Mouse (Mus musculus): ENCODE data around the gene Dyrk1a. TPM values are rescaled to one million over a fixed set of nuclear protein-coding genes. Genes with fewer than 3 reads are reported as not detected.

Dyrk1a gene
- total and polyA plus RNA-seq, 3 experiments: 32.4 to 53.7 (median 40.4) TPM

GRCm38 (mm10) chr16:94525955-94526343 is 43.9 kb upstream of the Dyrk1a start:
- no peaks in the 10 kb centered on the region for H3K9me3 ChIP-seq (replicated peaks; ENCODE audit: low read length)

DNA sequence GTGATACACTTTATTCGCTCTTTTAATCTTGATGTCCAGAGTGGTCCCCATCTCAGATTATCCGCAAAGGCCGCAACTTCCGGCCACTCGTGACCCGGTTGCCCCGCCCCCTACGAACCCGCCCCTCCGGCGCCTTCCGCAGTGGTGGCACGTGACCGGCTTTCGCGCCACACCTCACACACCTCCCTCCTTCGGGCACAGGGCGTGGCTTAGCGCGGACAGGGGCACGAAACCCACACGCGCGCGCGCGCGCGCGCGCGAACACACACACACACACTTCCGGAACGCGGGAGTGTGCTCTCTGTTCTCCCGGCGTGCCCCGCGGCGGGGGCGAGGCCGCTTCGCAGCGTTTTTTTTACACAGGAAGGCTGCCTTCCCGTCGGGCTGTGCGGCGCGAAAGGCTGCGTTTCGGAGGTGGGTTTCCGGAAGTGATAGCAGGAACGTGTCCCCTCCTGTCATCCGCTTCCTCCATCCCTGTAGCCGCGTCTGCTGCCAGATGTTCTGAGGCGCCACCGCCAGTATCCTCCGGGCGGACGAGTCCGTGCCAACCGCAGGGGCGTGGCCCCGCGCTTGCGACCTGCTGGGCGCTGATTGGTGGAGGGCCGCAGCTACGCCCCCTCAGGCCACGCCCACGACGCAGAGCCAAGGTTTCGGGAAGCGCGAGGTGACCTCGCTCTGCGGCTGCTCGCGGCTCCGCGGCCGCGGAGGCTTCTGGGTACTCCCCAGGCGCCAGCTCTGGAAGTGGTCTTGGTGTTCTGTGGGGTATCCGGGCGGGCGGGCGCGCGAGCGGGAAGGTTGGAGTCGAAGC is 43.3 kb upstream of the Dyrk1a start, which contains the start of gene Vps26c:
Vps26c (minus strand) TSS at position 487 of the 808 bp plus-strand sequence.
- in situ Hi-C loops (cut with MboI; ENCODE audit: low pct_ligation_motif_present, low pct_unique_long_range_greater_than_20kb, low sequenced_read_pairs): no loop called here
- peak; percentile 99 for DNase-seq (ENCODE audit: extremely low read depth)
- TF ChIP-seq RAD21 (IDR thresholded peaks at IDR 0.05; ENCODE audit: low read depth, low read length) (no peak), EP300 (IDR thresholded peaks at IDR 0.05; ENCODE audit: low read length) (no peak), MXI1 (IDR thresholded peaks at IDR 0.05; ENCODE audit: low read depth, low read length) (peak; percentile 85), ELF1 (IDR thresholded peaks at IDR 0.05; ENCODE audit: low read depth, low read length) (peak; percentile 94), SMC3 (IDR thresholded peaks at IDR 0.05; ENCODE audit: low read depth, low read length) (peak; percentile 10), PAX5 (IDR thresholded peaks at IDR 0.05; ENCODE audit: low read length) (no peak), NELFE (IDR thresholded peaks at IDR 0.05; ENCODE audit: low read depth, low read length) (peak; percentile 99), HCFC1 (IDR thresholded peaks at IDR 0.05; ENCODE audit: low read depth, low read length) (peak; percentile 88), ZC3H11A (IDR thresholded peaks at IDR 0.05; ENCODE audit: low read depth, low read length) (no peak), JUN (IDR thresholded peaks at IDR 0.05; ENCODE audit: insufficient read depth, low read depth, low read length) (no peak), CHD2 (IDR thresholded peaks at IDR 0.05; ENCODE audit: low read length) (peak; percentile 63), KAT2A (IDR thresholded peaks at IDR 0.05; ENCODE audit: insufficient replicate concordance, low read length) (peak; percentile 77; the same call in 1 of the 2 replicates), NRF1 (IDR thresholded peaks at IDR 0.05; ENCODE audit: low read depth, low read length) (peak; percentile 85), CHD1 (IDR thresholded peaks at IDR 0.05; ENCODE audit: low read depth, low read length) (no peak), SIN3A (IDR thresholded peaks at IDR 0.05; ENCODE audit: low read length) (peak; percentile 94), RCOR1 (conservative IDR thresholded peaks at IDR 0.05; ENCODE audit: low read depth, low read length) (0 out of 2 replicates have a peak, but pooled peaks have one; percentile 49), MAZ (IDR thresholded peaks at IDR 0.05; ENCODE audit: low read depth, low read length) (peak; percentile 53), E2F4 (IDR thresholded peaks at IDR 0.05; ENCODE audit: insufficient replicate concordance, low read depth, low read length) (peak; percentile 97), CTCF (conservative IDR thresholded peaks at IDR 0.05 in 1 of 2, IDR thresholded peaks at IDR 0.05 in 1 of 2; ENCODE audit: low read depth in 2 of 2, low read length in 2 of 2) (no peak), ETS1 (conservative IDR thresholded peaks at IDR 0.05; ENCODE audit: low read depth, low read length) (peak; percentile 70), ZMIZ1 (IDR thresholded peaks at IDR 0.05; ENCODE audit: low read depth, low read length) (peak; percentile 97), ZNF384 (IDR thresholded peaks at IDR 0.05; ENCODE audit: low read depth, low read length) (peak; percentile 98), MEF2A (IDR thresholded peaks at IDR 0.05; ENCODE audit: borderline replicate concordance, low read depth, low read length) (peak; percentile 55; the same call in 1 of the 2 replicates), TCF12 (IDR thresholded peaks at IDR 0.05; ENCODE audit: low read depth, low read length) (peak; percentile 93), BHLHE40 (IDR thresholded peaks at IDR 0.05; ENCODE audit: low read depth, low read length) (peak; percentile 98), USF1 (IDR thresholded peaks at IDR 0.05; ENCODE audit: low read depth, low read length) (peak; percentile 95), MAFK (IDR thresholded peaks at IDR 0.05; ENCODE audit: insufficient replicate concordance, low read length) (no peak)

More at GRCm38 (mm10) chr16:94525955-94526343, 43.9 kb upstream of the Dyrk1a start:
- Histone ChIP-seq H3K4me3 (replicated peaks in 1 of 3; ENCODE audit: low read depth in 2 of 3, low read length in 2 of 3, poor library complexity in 1 of 3) (peak overlapping the region; percentile 68 to 95 (median 82)), H3K27ac (ENCODE audit: insufficient read depth, low read depth) (peak overlapping the region; percentile 80), H3K9ac (ENCODE audit: insufficient read depth, low read depth) (peak overlapping the region; percentile 68), H3K27me3 (replicated peaks) (no peaks in the 10 kb centered on the region), H3K36me3 (replicated peaks in 1 of 2; ENCODE audit: control insufficient read depth in 1 of 2, insufficient read depth in 1 of 2, low read length in 1 of 2) (peaks cover 0 to 27% of the 10 kb centered on the region in 2 experiments), H3K4me2 (ENCODE audit: insufficient read depth, low read depth, poor library complexity, severe bottlenecking) (peak overlapping the region; percentile 85), H3K79me2 (replicated peaks; ENCODE audit: control insufficient read depth, extremely low read depth, insufficient read depth, poor library complexity, severe bottlenecking) (peaks cover 7% of the 10 kb centered on the region), H3K4me1 (ENCODE audit: control insufficient read depth in 1 of 2, insufficient read depth in 2 of 2) (peaks cover 9 to 46% of the 10 kb centered on the region in 2 experiments)
- TF ChIP-seq BHLHE40 (IDR thresholded peaks at IDR 0.05; ENCODE audit: low read depth, low read length) (no peak), JUN (IDR thresholded peaks at IDR 0.05; ENCODE audit: insufficient read depth, low read depth, low read length) (no peak), EP300 (IDR thresholded peaks at IDR 0.05; ENCODE audit: low read length) (peak; percentile 6; the same call in 1 of the 2 replicates), CHD1 (IDR thresholded peaks at IDR 0.05; ENCODE audit: low read depth, low read length) (no peak), ELF1 (IDR thresholded peaks at IDR 0.05; ENCODE audit: low read depth, low read length) (no peak), TBP (conservative IDR thresholded peaks at IDR 0.05; ENCODE audit: low read depth, low read length) (peak; percentile 9; the same call in 1 of the 2 replicates), SIN3A (IDR thresholded peaks at IDR 0.05; ENCODE audit: low read length) (peak; percentile 59; the same call in 1 of the 2 replicates), MYC (IDR thresholded peaks at IDR 0.05; ENCODE audit: low read depth, low read length) (0 out of 2 replicates have a peak, but pooled peaks have one; percentile 16), KAT2A (IDR thresholded peaks at IDR 0.05; ENCODE audit: insufficient replicate concordance, low read length) (no peak)
- dilution Hi-C loops (cut with MboI; ENCODE audit: extremely low pct_ligation_motif_present, extremely low pct_unique_long_range_greater_than_20kb, low sequenced_read_pairs) (no loop called here), in situ Hi-C loops (cut with MboI; ENCODE audit: low pct_ligation_motif_present, low pct_unique_long_range_greater_than_20kb, low sequenced_read_pairs) (no loop called here)
- DNase-seq (ENCODE audit: extremely low read depth): peak; percentile 50

More for the DNA sequence above, 43.3 kb upstream of the Dyrk1a start, which contains the start of gene Vps26c:
- peak within 1 kb of the TSS; percentile 80 for H3K27ac ChIP-seq (ENCODE audit: insufficient read depth, low read depth)
- peaks cover 9 to 40% of the 10 kb centered on the region in 2 experiments for H3K4me1 ChIP-seq (ENCODE audit: control insufficient read depth in 1 of 2, insufficient read depth in 2 of 2)
- dilution Hi-C loops (cut with MboI; ENCODE audit: extremely low pct_ligation_motif_present, extremely low pct_unique_long_range_greater_than_20kb, low sequenced_read_pairs): no loop called here
- no peaks in the 10 kb centered on the region for H3K9me3 ChIP-seq (replicated peaks; ENCODE audit: low read length)
- H3K4me3 ChIP-seq (replicated peaks in 1 of 3; ENCODE audit: low read depth in 2 of 3, low read length in 2 of 3, poor library complexity in 1 of 3): peak within 1 kb of the TSS; percentile 68 to 95 (median 82)
- H3K4me2 ChIP-seq (ENCODE audit: insufficient read depth, low read depth, poor library complexity, severe bottlenecking): peak within 1 kb of the TSS; percentile 86
- H3K27me3 ChIP-seq (replicated peaks): no peaks in the 10 kb centered on the region
- peaks cover 7% of the 10 kb centered on the region for H3K79me2 ChIP-seq (replicated peaks; ENCODE audit: control insufficient read depth, extremely low read depth, insufficient read depth, poor library complexity, severe bottlenecking)
- peak within 1 kb of the TSS; percentile 70 for H3K9ac ChIP-seq (ENCODE audit: insufficient read depth, low read depth)
- peaks cover 0 to 21% of the 10 kb centered on the region in 2 experiments for H3K36me3 ChIP-seq (replicated peaks in 1 of 2; ENCODE audit: control insufficient read depth in 1 of 2, insufficient read depth in 1 of 2, low read length in 1 of 2)
